Mouse (Mus musculus) hindbrain, embryonic 13.5 days (tissue): Measurements from ENCODE around the gene Mrps5. TPM values are rescaled to one million over a fixed set of nuclear protein-coding genes. Genes with fewer than 3 reads are reported as not detected.

Source experiments
- ATAC-seq: fragments of 200-750 bp; cut with Nextera tagmentation; 2 replicates; pipeline ENCODE4 v1.8.0; 2017; ENCODE audit warnings: moderate TSS enrichment; ENCODE audit not compliant: low FRiP score
- H3K27ac ChIP-seq: fragments of 300-500 bp; sonication (generic); 2 replicates; pipeline ENCODE4 v1.5.1; 2015; ENCODE audit warnings: inconsistent platforms, mild to moderate bottlenecking, moderate library complexity
- H3K27me3 ChIP-seq: fragments of 300-500 bp; sonication (generic); 2 replicates; pipeline ENCODE4 v1.6.1; 2015; ENCODE audit warnings: mild to moderate bottlenecking, inconsistent platforms
- H3K36me3 ChIP-seq: fragments of 300-500 bp; sonication (generic); 2 replicates; pipeline ENCODE4 v1.6.1; 2015; ENCODE audit warnings: mild to moderate bottlenecking, inconsistent platforms
- H3K4me1 ChIP-seq: fragments of 300-500 bp; sonication (generic); replicated peaks from 2 replicates; pipeline ENCODE4 v1.6.1; 2015; ENCODE audit warnings: inconsistent platforms
- H3K4me2 ChIP-seq: fragments of 300-500 bp; sonication (generic); 2 replicates; pipeline ENCODE4 v1.6.1; 2015; ENCODE audit warnings: inconsistent platforms, mild to moderate bottlenecking, moderate library complexity
- H3K4me3 ChIP-seq: fragments of 300-500 bp; sonication (generic); 2 replicates; pipeline ENCODE4 v1.5.1; 2015; ENCODE audit warnings: mild to moderate bottlenecking, inconsistent platforms
- H3K9ac ChIP-seq: fragments of 300-500 bp; sonication (generic); 2 replicates; pipeline ENCODE4 v1.6.1; 2015; ENCODE audit warnings: mild to moderate bottlenecking, inconsistent platforms
- H3K9me3 ChIP-seq: fragments of 300-500 bp; sonication (generic); 2 replicates; pipeline ENCODE4 v1.6.1; 2016; ENCODE audit warnings: inconsistent platforms
- WGBS: fragments of 180-500 bp; shearing (Covaris S2); methylation state at CpG from one replicate; pipeline ENCODE4 v1.1.7; 2015; 5-methylcytosine and 5-hydroxymethylcytosine counted together
- polyA plus RNA-seq: library from polyadenylated mRNA; unstranded; fragments of >200 nt; fragmentation: Nextera tagmentation; extraction: Ambion mirVana; gene quantifications from 2 replicates; pipeline ENCODE4 v1.2.1, GENCODE M21; 2015

Mrps5 gene
- polyA plus RNA-seq, 1 experiment from 2014 or later = 152 TPM

DNA sequence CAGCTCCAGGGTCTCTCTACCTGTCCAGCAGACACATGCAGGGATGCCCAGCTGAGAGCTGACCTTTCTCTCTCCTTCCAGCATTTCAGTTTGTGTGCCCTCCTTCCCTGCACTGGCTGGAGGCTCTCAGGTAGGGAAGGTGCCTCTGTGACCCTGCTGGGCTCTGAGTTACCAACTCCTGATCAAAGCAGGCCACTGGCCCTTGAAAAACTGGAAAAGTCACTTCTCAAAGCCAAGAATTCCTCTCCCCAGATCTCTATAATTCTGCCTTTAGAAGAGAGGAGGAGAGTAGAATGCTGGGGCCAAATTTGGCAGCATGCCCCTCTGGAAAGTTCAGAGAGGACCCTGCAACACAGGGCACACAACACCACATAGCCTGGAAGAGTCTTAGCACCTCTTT is 65.3 kb downstream of the Mrps5 start:
- Histone ChIP-seq H3K9me3 (no peaks in the 10 kb centered on the region), H3K4me2 (no peak overlapping the region), H3K27me3 (peaks cover 53% of the 10 kb centered on the region), H3K4me1 (peaks cover 15% of the 10 kb centered on the region), H3K4me3 (no peak overlapping the region), H3K36me3 (no peaks in the 10 kb centered on the region), H3K9ac (no peak overlapping the region), H3K27ac (no peak overlapping the region)
- no peak for ATAC-seq

DNA sequence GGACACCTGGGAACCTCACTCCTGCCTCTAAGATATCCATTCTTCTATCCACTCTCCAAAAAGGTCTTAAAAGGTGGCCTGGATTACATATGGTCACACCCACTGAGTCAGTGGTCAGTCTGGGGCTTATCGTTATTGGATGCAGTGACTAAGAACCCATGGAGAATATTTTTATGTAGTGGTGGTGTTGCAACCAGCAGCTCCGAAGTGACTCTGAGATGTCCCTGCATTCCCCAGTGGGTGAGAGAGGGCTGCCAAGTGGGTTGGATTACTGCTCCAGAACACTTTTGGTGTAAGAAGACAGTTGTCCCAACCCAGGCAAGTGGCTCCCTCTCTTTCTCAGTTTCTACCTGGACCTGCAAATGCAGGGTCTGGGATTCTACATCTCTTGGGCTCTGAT is 65.8 kb downstream of the Mrps5 start:
- peaks cover 58% of the 10 kb centered on the region for H3K27me3 ChIP-seq

DNA sequence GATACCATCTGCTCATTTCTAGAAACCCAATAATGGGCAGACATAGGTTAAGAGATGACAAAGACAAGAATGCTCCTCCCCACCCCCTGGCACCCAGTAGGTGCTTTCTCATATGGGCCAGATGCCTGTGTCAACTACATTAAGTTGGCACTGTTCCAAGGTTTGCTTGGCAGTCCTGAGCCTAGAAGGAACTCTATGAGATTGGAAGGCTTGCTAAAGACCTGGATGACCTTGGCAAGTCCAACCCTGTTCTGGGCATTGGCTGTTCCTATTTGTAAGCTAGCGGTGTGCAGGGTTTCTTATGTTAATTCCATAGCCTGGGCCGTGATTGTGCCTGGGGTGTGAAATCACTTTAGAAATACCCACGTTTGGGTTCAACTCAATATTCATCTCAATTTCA is 67.8 kb downstream of the Mrps5 start:
- no peak for ATAC-seq
- WGBS = 57% methylated on average over 3 of the region's 3 CpGs
- H3K27me3 ChIP-seq = peaks cover 65% of the 10 kb centered on the region

More for the DNA sequence above, 65.8 kb downstream of the Mrps5 start:
- Histone ChIP-seq H3K36me3 (no peaks in the 10 kb centered on the region), H3K9ac (no peak overlapping the region), H3K9me3 (no peaks in the 10 kb centered on the region), H3K4me2 (no peak overlapping the region), H3K27ac (no peak overlapping the region), H3K4me3 (no peak overlapping the region), H3K4me1 (peaks cover 15% of the 10 kb centered on the region)
- ATAC-seq = no peak
- 90% methylated on average over 2 of the region's 2 CpGs for WGBS

DNA sequence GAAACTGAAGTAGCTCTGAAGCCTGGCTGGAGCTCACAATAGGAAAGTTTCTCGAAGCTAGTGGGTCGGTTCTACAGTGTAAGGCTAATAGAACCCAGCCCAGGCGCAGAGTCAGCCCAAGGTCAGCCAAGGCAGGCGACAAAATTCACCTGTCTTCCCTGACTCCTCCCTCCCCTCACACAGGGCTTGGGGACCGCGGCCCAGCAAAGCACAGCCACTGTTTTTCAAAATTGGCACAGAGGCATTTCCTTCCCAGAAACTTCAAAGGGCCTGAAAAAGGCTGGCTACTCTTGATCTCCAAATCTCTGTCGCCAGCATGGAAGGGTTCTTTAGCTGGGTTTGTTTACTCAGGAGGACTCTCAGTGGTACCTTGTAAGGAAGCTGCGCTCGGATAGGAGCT is 68.4 kb downstream of the Mrps5 start:
- no peak overlapping the region for H3K27ac ChIP-seq
- peaks cover 65% of the 10 kb centered on the region for H3K27me3 ChIP-seq
- ATAC-seq = no peak

More for the DNA sequence above, 67.8 kb downstream of the Mrps5 start:
- Histone ChIP-seq H3K4me1 (peaks cover 15% of the 10 kb centered on the region), H3K4me2 (no peak overlapping the region), H3K9ac (no peak overlapping the region), H3K4me3 (no peak overlapping the region), H3K27ac (no peak overlapping the region), H3K36me3 (no peaks in the 10 kb centered on the region), H3K9me3 (no peaks in the 10 kb centered on the region)

DNA sequence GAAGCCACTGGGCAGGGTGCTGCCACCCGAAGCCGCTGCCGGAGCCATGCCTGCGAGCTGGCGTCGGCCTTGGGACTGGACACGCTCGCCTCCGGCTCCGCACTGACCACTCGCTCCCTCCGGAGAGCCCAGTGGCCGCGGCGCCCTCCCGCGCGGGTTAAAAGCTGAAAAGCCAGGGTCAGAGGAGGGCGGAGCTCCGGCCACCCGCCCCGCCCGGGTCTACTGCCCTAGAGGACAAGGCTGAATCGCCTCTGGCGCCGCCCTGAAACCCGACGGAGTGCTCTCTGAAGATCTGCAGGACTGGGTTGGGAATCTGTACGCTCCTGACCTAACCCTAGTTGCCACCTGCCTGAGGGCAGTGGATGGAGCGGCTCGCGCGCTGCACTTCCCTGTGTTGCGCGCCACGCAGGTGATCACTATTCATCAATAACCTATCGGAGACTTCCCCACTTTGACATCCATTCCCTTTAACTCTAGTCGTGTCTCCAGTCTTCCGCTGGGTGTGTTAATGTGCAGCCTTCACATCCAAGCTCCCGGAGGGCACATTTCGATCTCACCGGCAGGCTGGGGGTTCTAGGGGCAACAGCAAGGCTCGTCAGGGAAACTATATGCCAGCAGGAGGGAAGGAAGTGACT is 69.2 kb downstream of the Mrps5 start, which contains the start of gene Mal:
TSS of gene Mal (minus strand) at position 610 of the 635 bp plus-strand sequence.
- Histone ChIP-seq H3K4me1 (peaks cover 15% of the 10 kb centered on the region), H3K9me3 (no peaks in the 10 kb centered on the region), H3K9ac (peak within 1 kb of the TSS; percentile 69), H3K4me3 (peak within 1 kb of the TSS; percentile 48), H3K27ac (no peak within 1 kb of the TSS), H3K4me2 (peak within 1 kb of the TSS; percentile 91), H3K36me3 (no peaks in the 10 kb centered on the region), H3K27me3 (peaks cover 65% of the 10 kb centered on the region)
- WGBS = under 1% methylated on average over 43 of the region's 43 CpGs
- 0 out of 2 replicates have a peak, but pooled peaks have one; percentile 32 for ATAC-seq

More for the DNA sequence above, 68.4 kb downstream of the Mrps5 start:
- no peaks in the 10 kb centered on the region for H3K9me3 ChIP-seq
- H3K9ac ChIP-seq = no peak overlapping the region
- peaks cover 15% of the 10 kb centered on the region for H3K4me1 ChIP-seq
- no peaks in the 10 kb centered on the region for H3K36me3 ChIP-seq
- 7% methylated on average over 9 of the region's 9 CpGs for WGBS
- peak overlapping the region; percentile 91 for H3K4me2 ChIP-seq
- peak overlapping the region; percentile 48 for H3K4me3 ChIP-seq

Other genes starting within 250 kb of the Mrps5 start
- not detected in 2 replicates for gene Astl, start 248.6 kb upstream of the Mrps5 start, polyA plus RNA-seq
- gene Adra2b, start 224.0 kb upstream of the Mrps5 start, polyA plus RNA-seq = 0.47 and 0.55 TPM in 2 replicates
- 0.09 and 0.12 TPM in 2 replicates for gene Gpat2, start 162.0 kb upstream of the Mrps5 start, polyA plus RNA-seq
- gene Fahd2a, start 142.7 kb upstream of the Mrps5 start, polyA plus RNA-seq = 33.3 and 37.1 TPM in 2 replicates
- 3.6 and 4.8 TPM in 2 replicates for gene Kcnip3, start 65.1 kb upstream of the Mrps5 start, polyA plus RNA-seq
- gene Prom2, start 45.8 kb upstream of the Mrps5 start, polyA plus RNA-seq = 0.10 TPM in 1 of 2 replicates, not detected in the other
- 8.0 and 8.7 TPM in 2 replicates for gene Zfp661, start 128 bp upstream of the Mrps5 start, polyA plus RNA-seq
- 2.6 and 2.7 TPM in 2 replicates for gene Mal, start 69.5 kb downstream of the Mrps5 start, polyA plus RNA-seq
- gene Mall, start 142.7 kb downstream of the Mrps5 start, polyA plus RNA-seq = 0.60 and 0.69 TPM in 2 replicates
- gene Nphp1, start 201.7 kb downstream of the Mrps5 start, polyA plus RNA-seq = 18.8 and 19.9 TPM in 2 replicates
- 32.7 and 34.8 TPM in 2 replicates for gene Mtln, start 205.3 kb downstream of the Mrps5 start, polyA plus RNA-seq
- gene Bub1, start 244.6 kb downstream of the Mrps5 start, polyA plus RNA-seq = 13.2 and 14.4 TPM in 2 replicates